Mouse (Mus musculus) neutrophil, adult 83 days (primary cell): ENCODE results near the gene Zfp282. TPM values are rescaled to one million over a fixed set of nuclear protein-coding genes. Genes with fewer than 3 reads are reported as not detected.

Experiments
- total RNA-seq, 2 experiments: library from RNA; stranded (reverse); gene quantifications; one replicate each; pipeline ENCODE4 v1.2.4; 2023

Gene Zfp282
- 1 to 10 TPM; 8.5 to 9.7 TPM for total RNA-seq

DNA sequence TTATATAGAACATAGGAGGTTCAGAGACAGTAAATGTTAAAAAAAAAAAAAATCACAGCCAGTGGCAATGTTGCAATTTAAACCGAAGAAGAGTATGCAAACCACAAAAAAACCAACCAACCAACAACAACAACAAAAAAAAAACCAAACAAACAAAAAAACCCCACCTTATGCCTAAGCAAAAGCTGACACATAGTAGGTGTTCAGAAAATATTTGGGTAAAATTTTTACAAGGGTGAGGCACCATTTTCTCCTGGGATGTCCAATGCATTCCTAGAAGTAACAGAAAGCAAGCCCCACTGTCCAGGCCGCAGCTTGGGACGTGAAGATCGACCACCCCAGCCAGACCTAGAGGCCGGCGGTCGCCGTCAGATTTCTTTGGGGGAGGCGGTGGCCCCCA lies at the start of gene Zfp282:
Gene Zfp282 (plus strand): TSS at position 147 of the 400 bp plus-strand sequence.

DNA sequence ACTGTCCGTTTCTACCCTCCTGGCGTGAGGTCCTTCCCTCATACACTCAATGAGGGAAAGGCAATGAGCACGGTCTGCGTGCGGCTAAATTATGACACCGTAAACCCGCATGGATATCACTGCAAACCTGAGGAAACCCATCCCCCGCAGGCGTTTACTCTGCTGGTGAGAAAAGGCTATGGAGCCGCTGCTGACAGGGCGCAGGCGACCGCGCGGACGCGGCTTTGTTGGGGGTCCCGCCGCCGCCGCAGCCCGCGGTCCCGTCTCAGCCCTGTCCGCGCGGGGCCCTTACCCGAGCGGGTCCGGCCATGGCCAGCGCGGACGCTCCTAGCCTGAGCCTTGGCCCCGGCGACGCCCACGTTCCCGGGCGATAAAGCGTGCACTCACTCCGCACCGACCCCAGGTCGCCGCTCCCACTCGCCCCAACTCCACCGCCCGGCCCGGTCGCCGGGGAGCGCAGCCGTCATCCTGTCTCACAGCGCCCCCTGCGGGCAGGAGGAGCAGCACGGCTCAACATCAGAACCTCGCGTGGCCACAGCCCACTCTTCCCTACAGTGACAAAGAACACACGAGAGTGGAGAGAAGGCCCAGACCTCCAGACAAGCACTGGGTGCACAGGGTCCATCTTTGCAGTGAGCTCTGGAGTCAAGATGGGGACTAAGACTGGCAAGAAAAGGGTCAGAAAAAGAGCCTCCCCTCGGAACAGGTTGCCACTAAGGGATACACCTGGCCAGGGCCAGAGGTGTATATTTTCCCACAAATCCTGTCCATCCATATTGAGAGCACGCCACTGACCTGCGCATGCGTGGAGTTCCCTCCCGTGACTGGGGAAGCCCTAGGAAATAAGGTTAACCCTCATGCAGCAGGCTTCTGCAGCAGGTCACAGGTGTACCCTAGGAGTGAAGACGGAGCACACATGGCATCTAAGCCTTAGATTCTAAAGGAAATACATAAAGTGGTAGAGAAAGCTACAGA lies 46.6 kb upstream of the Zfp282 start, which contains the start of gene Zfp786:
Gene Zfp786 (minus strand): TSS at position 764 of the 975 bp plus-strand sequence.

DNA sequence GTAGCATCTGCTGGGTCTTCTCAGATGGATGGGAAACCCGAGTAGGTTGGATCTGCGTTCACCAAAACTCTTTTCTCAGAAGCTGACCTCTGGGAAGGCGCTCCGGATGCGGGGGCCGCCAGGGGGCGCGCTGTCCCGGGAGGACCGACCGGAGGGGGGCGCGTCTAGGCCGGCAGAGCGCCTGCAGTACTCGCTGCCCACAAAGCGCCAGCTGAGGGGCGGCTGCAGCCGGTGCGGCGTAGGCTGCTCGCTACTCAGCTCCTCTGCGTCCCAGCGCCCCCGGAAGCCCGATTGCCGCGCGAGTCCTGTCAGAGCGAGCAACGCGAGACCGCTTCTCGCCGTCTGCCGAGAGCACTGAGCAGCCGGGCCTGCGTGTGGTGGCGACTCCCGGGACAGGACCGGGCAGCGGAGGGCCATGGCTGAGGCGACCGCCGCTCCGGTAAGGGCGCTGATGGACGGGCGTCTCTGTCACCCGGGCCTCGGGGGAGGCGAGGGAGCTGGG lies 41.5 kb upstream of the Zfp282 start, which contains the start of gene Zfp398:
Gene Zfp398 (plus strand): TSS at position 180 of the 502 bp plus-strand sequence.

DNA sequence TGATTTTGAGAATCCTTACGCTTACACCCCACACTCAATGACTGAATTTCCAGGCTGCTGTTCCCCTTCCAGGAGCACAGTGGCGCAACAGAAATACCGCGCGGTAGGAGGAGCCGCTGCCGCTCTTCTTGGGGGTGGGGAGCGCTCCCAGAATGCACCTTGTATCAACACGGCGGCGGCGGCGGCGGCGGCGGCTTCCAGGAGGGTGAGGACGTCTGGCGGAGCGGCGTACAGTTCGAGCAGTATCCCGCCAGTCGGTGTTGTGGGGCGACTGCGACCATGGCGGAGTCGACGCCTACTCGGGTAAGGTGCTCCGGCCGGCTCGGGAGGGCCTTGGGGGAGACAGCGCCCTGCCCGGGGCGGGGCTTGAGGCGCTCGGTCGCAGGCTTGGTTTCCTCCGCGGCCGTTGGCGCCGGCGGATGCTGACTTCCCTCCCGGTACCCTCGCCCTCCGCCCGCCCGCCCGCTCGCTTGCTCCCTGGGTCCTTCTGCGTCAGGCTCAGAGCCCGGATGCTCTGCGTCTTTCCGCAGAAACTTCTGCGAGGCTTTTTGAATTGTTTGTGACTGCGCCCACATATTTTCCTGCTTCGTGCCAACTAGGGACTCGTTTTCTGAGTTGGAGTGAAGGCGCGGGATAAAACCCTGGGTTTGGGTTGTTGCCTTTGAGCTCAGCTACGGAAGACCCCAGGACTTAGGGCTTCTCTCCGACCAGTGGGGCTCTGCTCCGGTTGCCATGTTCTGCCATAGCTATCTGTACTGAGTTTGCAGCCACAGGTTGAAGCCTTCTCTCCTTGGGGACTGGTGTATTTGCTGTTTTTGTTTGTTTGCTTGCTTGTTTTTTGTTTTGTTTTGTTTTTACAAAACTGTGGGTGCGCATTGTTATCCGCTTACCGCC lies 43.7 kb downstream of the Zfp282 start, which contains the start of gene Zfp212:
Gene Zfp212 (plus strand): TSS at position 30 of the 894 bp plus-strand sequence.

DNA sequence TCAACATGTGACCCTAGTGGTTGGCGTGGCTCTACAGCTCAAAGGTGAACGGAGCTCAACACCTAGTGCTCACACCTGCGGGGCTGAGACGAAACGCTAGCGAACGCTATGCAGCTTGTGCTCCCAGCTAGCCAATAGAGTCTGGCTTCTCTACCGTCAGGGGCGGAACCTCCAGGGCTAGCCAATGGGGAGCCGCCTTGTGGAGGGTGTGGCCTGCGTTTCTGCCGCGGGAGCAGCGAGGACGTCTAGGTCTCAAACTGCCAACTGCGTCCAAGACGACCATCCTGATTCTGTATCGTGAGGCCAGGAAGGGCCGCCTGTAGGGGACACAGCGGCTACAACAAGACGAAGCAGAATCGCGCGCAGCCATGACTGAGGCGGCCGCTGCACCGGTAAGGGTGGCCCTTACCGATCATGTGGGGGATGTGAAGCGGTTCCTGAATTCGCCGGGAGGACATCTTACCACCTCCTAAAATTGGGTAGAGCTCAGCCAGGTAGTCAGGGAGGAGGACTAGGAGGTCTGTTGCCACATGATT lies 76.3 kb downstream of the Zfp282 start, which contains the start of gene Zfp956:
Gene Zfp956 (plus strand): TSS at position 200 of the 536 bp plus-strand sequence.

Other genes starting within 250 kb of the Zfp282 start
- 10 to 100 TPM; 43.9 to 45.5 TPM for gene Pdia4, start 63.8 kb upstream of the Zfp282 start, total RNA-seq
- gene Zfp786, start 46.3 kb upstream of the Zfp282 start, total RNA-seq = under 1 TPM in 1 of 2 experiments, not detected in 1; 0.31 TPM
- 1 to 10 TPM; 9.0 to 9.2 TPM for gene Zfp398, start 41.5 kb upstream of the Zfp282 start, total RNA-seq
- 10 to 100 TPM; 17.6 to 18.1 TPM for gene Zfp212, start 43.3 kb downstream of the Zfp282 start, total RNA-seq
- gene Zfp956, start 76.2 kb downstream of the Zfp282 start, total RNA-seq = 1 to 10 TPM; 2.9 to 3.4 TPM
- gene Zfp777, start 171.7 kb downstream of the Zfp282 start, total RNA-seq = 1 to 10 TPM; 6.8 to 8.6 TPM
- gene Zfp746, start 209.4 kb downstream of the Zfp282 start, total RNA-seq = 10 to 100 TPM; 28.2 to 33.4 TPM